Mouse (Mus musculus) hindbrain, postnatal 0 days (tissue): ENCODE measurements around the gene Clcnkb. TPM values are rescaled to one million over a fixed set of nuclear protein-coding genes. Genes with fewer than 3 reads are reported as not detected.

Experiments
- ATAC-seq: fragments of 200-750 bp; cut with Nextera tagmentation; 2 replicates; pipeline ENCODE4 v1.8.0; 2017; ENCODE audit warnings: mild to moderate bottlenecking, moderate TSS enrichment, moderate library complexity
- DNase-seq: peaks from one replicate; pipeline ENCODE4 v3.0.0-alpha.2; 2015; ENCODE audit warnings: low spot score
- H3K27ac ChIP-seq: fragments of 300-500 bp; sonication (generic); 2 replicates; pipeline ENCODE4 v1.5.1; 2014; ENCODE audit warnings: mild to moderate bottlenecking
- H3K27me3 ChIP-seq: fragments of 300-500 bp; sonication (generic); 2 replicates; pipeline ENCODE4 v1.6.1; 2014; ENCODE audit warnings: low read length, mixed read lengths; ENCODE audit not compliant: insufficient read depth
- H3K36me3 ChIP-seq: fragments of 300-500 bp; sonication (generic); 2 replicates; pipeline ENCODE4 v1.6.1; 2014; ENCODE audit warnings: low read length, mixed read lengths; ENCODE audit not compliant: insufficient read depth
- H3K4me1 ChIP-seq: fragments of 300-500 bp; sonication (generic); 2 replicates; pipeline ENCODE4 v1.6.1; 2014; ENCODE audit warnings: antibody characterized with exemption, low read length, mixed read lengths; ENCODE audit not compliant: insufficient read depth
- H3K4me2 ChIP-seq: fragments of 300-500 bp; sonication (generic); 2 replicates; pipeline ENCODE4 v1.6.1; 2014; ENCODE audit warnings: low read depth, mild to moderate bottlenecking, low read length, moderate library complexity, mixed read lengths
- H3K4me3 ChIP-seq: fragments of 300-500 bp; sonication (generic); 2 replicates; pipeline ENCODE4 v1.5.1; 2014; ENCODE audit warnings: low read length
- H3K9ac ChIP-seq: fragments of 300-500 bp; sonication (generic); replicated peaks from 2 replicates; pipeline ENCODE4 v1.6.1; 2014; ENCODE audit warnings: mild to moderate bottlenecking, low read length, moderate library complexity, mixed read lengths
- H3K9me3 ChIP-seq: fragments of 300-500 bp; sonication (generic); 2 replicates; pipeline ENCODE4 v1.6.1; 2016; ENCODE audit warnings: low read length, mixed read lengths
- CTCF ChIP-seq: IDR thresholded peaks from 2 replicates; pipeline ENCODE4 v1.5.1; 2016; ENCODE audit warnings: antibody characterized with exemption, control low read depth, low read depth
- WGBS: fragments of 180-500 bp; shearing (Covaris S2); extraction: QIAGEN DNeasy Blood & Tissue Kit; methylation state at CpG from one replicate; pipeline ENCODE4 v1.1.7; 2014; 5-methylcytosine and 5-hydroxymethylcytosine counted together
- polyA plus RNA-seq: library from polyadenylated mRNA; unstranded; fragments of >200 nt; fragmentation: Nextera tagmentation; extraction: Ambion mirVana; gene quantifications from 2 replicates; pipeline ENCODE4 v1.2.1, GENCODE M21; 2015
- total RNA-seq: library from RNA; depleted of rRNA; stranded (reverse); fragments of >200 nt; gene quantifications from 2 replicates; pipeline ENCODE4 v1.2.3, GENCODE M21; 2014

Gene Clcnkb
- total and polyA plus RNA-seq, 2 experiments from 2014 or later, result 0.38 to 5.0 TPM

DNA sequence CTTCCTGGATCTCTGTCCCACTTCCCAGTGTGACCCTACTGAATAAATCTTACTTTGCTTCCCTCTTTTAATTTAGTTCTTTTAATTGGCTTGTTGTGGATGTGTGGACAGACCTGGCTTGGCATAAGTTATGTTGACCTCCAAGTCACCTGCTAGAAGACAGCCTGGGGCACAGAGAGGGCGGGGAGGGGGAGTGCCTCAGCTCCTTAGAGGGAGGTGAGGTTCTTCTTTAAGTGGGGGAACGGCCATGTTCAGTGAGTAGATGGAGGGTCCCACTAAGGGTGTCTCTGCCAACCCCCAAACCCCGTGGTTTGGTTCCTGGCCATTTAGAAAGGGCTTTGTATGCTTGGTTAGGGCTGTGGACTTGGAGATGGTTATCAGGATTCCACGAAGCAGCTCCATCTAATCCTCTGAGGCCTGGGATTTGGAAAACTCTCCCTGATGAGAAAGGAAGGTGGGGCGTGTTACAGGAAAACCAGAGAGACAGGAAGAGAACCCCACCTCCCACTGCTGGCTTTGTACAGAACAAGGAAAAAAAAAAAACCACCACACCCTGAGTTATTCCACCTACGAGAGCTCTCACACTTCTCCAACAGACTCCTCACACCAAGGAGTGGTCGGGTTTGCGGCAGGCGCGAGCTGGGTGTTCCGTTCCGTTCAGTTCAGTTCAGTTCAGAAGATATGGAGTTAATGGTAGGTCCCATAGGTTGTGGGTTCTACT, 23.4 kb upstream of the Clcnkb start:
- no peaks in the 10 kb centered on the region for H3K9me3 ChIP-seq
- H3K27ac ChIP-seq, result no peak overlapping the region
- H3K4me1 ChIP-seq, result no peaks in the 10 kb centered on the region
- no peaks in the 10 kb centered on the region for H3K27me3 ChIP-seq
- TF ChIP-seq CTCF, result no peak
- WGBS, result 81% methylated on average over 12 of the region's 12 CpGs
- H3K36me3 ChIP-seq, result no peaks in the 10 kb centered on the region
- H3K9ac ChIP-seq, result no peak overlapping the region
- H3K4me3 ChIP-seq, result no peak overlapping the region
- no peak for DNase-seq
- ATAC-seq, result no peak
- H3K4me2 ChIP-seq, result no peak overlapping the region

DNA sequence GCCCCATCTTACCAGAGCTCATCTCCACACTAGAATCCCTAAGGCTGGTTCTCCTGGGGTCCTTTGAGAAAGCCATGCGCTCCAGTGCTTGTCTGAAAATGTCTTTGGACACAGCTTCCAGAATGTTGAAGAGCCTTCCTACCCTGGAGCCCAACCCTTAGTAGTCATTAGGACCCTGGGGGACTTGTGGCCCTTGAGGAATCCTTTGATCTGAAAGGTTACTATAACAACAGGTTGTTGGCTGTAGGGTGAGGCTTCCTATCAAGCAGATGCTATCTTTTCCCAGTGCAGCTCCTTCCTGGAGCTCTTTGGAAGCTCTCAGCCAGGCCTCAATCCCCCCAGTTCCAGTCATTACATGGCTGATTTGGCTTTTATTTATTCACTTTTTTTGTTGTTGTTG, 20.2 kb upstream of the Clcnkb start, which contains the start of gene Srarp:
Gene Srarp (minus strand): TSS at position 132 of the 400 bp plus-strand sequence.
- H3K36me3 ChIP-seq, result no peaks in the 10 kb centered on the region
- no peak within 1 kb of the TSS for H3K9ac ChIP-seq
- H3K27me3 ChIP-seq, result no peaks in the 10 kb centered on the region
- no peak within 1 kb of the TSS for H3K27ac ChIP-seq
- WGBS, result 83% methylated on average over 1 of the region's 1 CpGs
- H3K4me1 ChIP-seq, result no peaks in the 10 kb centered on the region
- no peaks in the 10 kb centered on the region for H3K9me3 ChIP-seq
- no peak for ATAC-seq
- no peak within 1 kb of the TSS for H3K4me3 ChIP-seq
- no peak for TF ChIP-seq CTCF
- no peak for DNase-seq
- H3K4me2 ChIP-seq, result no peak within 1 kb of the TSS

DNA sequence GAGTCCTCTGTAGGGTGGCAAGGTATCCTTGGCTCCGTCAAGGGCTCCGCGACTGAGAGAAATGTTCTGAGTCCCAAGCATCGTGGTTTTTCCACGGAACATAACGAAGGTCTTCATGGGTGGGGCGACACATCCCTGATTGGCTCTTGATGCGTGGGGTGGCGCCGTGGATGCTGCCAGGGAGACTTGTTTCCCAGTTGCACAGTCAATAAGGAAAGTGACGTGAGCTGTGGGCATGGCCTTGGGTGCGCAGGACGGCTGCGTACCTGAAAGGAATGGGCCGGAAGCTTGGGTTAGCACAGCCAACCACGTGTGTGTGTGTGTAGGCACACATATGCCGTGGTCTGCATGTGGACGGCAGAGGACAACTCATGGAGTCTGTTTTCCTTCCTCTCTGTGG, 17.4 kb upstream of the Clcnkb start:
- no peak for ATAC-seq
- TF ChIP-seq CTCF, result no peak

DNA sequence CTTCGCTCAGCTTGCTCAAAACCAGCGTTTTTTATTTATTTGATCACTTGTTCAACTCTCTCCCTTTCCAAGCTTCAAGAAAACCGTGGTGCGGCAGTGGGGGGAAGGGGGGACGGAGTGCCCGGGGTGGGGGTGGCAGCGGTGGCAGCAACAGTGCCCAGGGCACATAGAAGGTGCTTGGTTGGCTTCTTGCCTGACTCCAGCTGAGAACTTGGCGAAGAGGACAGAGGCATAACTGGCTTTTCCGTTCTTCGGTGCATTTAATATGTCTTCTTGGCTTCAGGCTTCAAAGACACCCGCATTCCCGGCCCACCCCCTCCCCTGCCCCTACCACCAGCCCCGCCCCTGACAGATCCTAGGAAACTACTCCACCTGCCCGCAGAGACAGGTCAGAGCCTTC, 16.9 kb upstream of the Clcnkb start:
- H3K27ac ChIP-seq, result no peak overlapping the region
- no peak for TF ChIP-seq CTCF
- DNase-seq, result peak; percentile 42
- H3K4me2 ChIP-seq, result 0 out of 2 replicates have a peak overlapping the region, but pooled peaks have one; percentile 3
- no peaks in the 10 kb centered on the region for H3K4me1 ChIP-seq
- H3K27me3 ChIP-seq, result no peaks in the 10 kb centered on the region
- no peaks in the 10 kb centered on the region for H3K9me3 ChIP-seq
- no peaks in the 10 kb centered on the region for H3K36me3 ChIP-seq
- no peak overlapping the region for H3K9ac ChIP-seq
- WGBS, result 47% methylated on average over 14 of the region's 14 CpGs
- no peak overlapping the region for H3K4me3 ChIP-seq
- ATAC-seq, result no peak

More for the DNA sequence above, 17.4 kb upstream of the Clcnkb start:
- 78% methylated on average over 18 of the region's 18 CpGs for WGBS
- no peak overlapping the region for H3K27ac ChIP-seq
- H3K9ac ChIP-seq, result no peak overlapping the region
- no peaks in the 10 kb centered on the region for H3K27me3 ChIP-seq
- no peak overlapping the region for H3K4me2 ChIP-seq
- H3K4me3 ChIP-seq, result no peak overlapping the region
- DNase-seq, result no peak
- no peaks in the 10 kb centered on the region for H3K9me3 ChIP-seq
- H3K4me1 ChIP-seq, result no peaks in the 10 kb centered on the region
- no peaks in the 10 kb centered on the region for H3K36me3 ChIP-seq

DNA sequence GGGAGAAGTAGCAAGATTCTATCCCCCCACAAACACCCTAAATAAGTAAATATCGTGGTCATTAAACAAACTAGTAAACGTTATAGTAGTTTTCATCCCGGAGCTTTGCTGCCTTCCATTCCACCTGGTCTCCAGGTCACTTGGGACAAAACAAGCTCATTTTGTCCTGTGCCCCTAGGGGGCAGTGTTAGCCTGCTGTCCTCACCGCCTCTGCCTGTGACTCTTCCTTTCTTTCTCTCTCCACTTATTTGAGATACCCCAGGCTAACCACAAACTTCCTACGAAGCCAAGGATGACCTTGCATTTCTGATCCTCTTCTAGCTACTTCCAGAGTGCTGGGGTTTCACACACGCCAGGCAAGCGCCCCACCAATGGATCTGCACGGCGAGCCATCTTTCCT, 15.2 kb upstream of the Clcnkb start:
- H3K4me2 ChIP-seq, result no peak overlapping the region
- WGBS, result 40% methylated on average over 9 of the region's 9 CpGs
- peak; percentile 84 for TF ChIP-seq CTCF
- no peak overlapping the region for H3K4me3 ChIP-seq
- no peak overlapping the region for H3K9ac ChIP-seq
- H3K27ac ChIP-seq, result no peak overlapping the region
- no peak for ATAC-seq
- H3K36me3 ChIP-seq, result no peaks in the 10 kb centered on the region
- no peaks in the 10 kb centered on the region for H3K27me3 ChIP-seq
- DNase-seq, result peak; percentile 73
- H3K9me3 ChIP-seq, result no peaks in the 10 kb centered on the region
- no peaks in the 10 kb centered on the region for H3K4me1 ChIP-seq

DNA sequence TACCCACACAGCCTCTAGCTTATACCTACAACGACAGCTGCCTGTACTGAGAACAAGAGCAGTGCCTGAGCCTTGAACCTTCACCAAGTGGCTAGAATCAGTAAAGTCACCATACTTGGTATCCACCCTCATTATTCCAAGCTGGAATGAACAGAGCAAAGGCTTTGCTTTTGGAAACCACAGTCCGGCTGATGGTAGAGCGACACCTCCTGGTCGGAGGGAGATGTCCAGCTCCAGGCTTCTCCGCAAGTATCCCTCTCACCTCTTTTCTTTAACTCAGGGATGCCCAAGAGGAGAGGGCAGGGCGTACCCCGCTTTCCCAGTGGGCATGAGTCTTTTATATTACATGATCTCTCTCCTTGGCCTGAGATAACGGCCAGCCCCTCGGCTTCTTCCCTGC, 14.0 kb upstream of the Clcnkb start:
- Histone ChIP-seq H3K9me3 (no peaks in the 10 kb centered on the region), H3K4me2 (no peak overlapping the region), H3K36me3 (no peaks in the 10 kb centered on the region), H3K4me1 (no peaks in the 10 kb centered on the region; the same call in 1 of the 2 replicates), H3K27ac (no peak overlapping the region), H3K9ac (no peak overlapping the region), H3K4me3 (no peak overlapping the region), H3K27me3 (no peaks in the 10 kb centered on the region)
- TF ChIP-seq CTCF, result peak; percentile 65
- ATAC-seq (no peak), DNase-seq (peak; percentile 39)
- WGBS, result 51% methylated on average over 9 of the region's 9 CpGs

DNA sequence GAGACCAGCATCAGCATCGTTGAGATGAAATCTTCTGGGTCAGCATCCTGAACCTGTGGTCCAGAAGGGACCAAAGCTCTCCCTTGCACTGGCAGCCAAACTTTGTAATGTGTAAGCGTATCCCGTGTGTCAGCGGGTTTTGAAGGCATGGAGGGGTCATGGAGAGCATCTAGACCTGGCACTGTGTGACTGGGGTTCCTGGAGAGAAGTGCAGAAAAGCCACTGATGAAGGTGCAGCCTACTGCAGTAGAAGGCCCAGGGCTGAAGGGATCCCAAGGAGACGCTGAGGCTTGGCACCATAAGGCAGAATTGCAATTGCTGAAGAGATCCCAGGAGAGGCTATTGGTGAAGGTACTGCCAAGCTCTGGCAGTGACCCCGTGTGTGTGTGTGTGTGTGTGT, 13.6 kb upstream of the Clcnkb start:
- no peak overlapping the region for H3K4me2 ChIP-seq
- H3K27me3 ChIP-seq, result no peaks in the 10 kb centered on the region
- no peak overlapping the region for H3K27ac ChIP-seq
- H3K4me3 ChIP-seq, result no peak overlapping the region
- H3K9ac ChIP-seq, result no peak overlapping the region
- ATAC-seq (no peak), DNase-seq (no peak)
- no peak for TF ChIP-seq CTCF
- no peaks in the 10 kb centered on the region for H3K9me3 ChIP-seq
- no peaks in the 10 kb centered on the region; the same call in 1 of the 2 replicates for H3K4me1 ChIP-seq
- 82% methylated on average over 6 of the region's 6 CpGs for WGBS
- H3K36me3 ChIP-seq, result no peaks in the 10 kb centered on the region
